Mouse (Mus musculus) erythroblast, embryonic 14.5 days (primary cell): ENCODE results near the gene Epha6.

Experiments used
- GATA1 ChIP-seq: IDR thresholded peaks from 2 replicates; pipeline ENCODE4 v1.6.1; 2012; ENCODE audit warnings: low read length, inconsistent platforms, mixed read lengths
- TAL1 ChIP-seq: IDR thresholded peaks from 3 replicates; pipeline ENCODE4 v1.6.1; 2012; ENCODE audit warnings: low read length, inconsistent platforms, mixed read lengths

GRCm38 (mm10) chr16:60043809-60044208, 561.5 kb downstream of the Epha6 start:
- no peak for TF ChIP-seq TAL1
- TF ChIP-seq GATA1 = no peak
